Mouse (Mus musculus): ENCODE data around the gene Phf12. TPM values are rescaled to one million over a fixed set of nuclear protein-coding genes. Genes with fewer than 3 reads are reported as not detected.
A peak's percentile ranks its signal among the peaks of the same experiment; 100 is the strongest.

Phf12 gene
- polyA plus RNA-seq, 1 experiment, result 58.2 TPM

GRCm38 (mm10) chr11:77942230-77942629, 40.3 kb upstream of the Phf12 start:
- Histone ChIP-seq H3K9me3 (replicated peaks; ENCODE audit: control insufficient read depth, insufficient read depth, low read length, poor library complexity, severe bottlenecking) (no peaks in the 10 kb centered on the region), H3K4me1 (ENCODE audit: control insufficient read depth, insufficient read depth, low read length) (peaks cover under 1% of the 10 kb centered on the region), H3K4me3 (ENCODE audit: low read depth, low read length) (no peak overlapping the region), H3K36me3 (ENCODE audit: control insufficient read depth, insufficient read depth, low read length, poor library complexity, severe bottlenecking) (no peaks in the 10 kb centered on the region), H3K27ac (ENCODE audit: insufficient read depth, low read length) (no peak overlapping the region), H3K9ac (ENCODE audit: low read depth, poor library complexity, severe bottlenecking) (no peak overlapping the region), H3K27me3 (ENCODE audit: control insufficient read depth, insufficient read depth, low read length, poor library complexity, severe bottlenecking) (no peaks in the 10 kb centered on the region; the same call in 1 of the 2 replicates)
- TF ChIP-seq CTCF (IDR thresholded peaks at IDR 0.05; ENCODE audit: low read depth, low read length) (no peak), EP300 (IDR thresholded peaks at IDR 0.05; ENCODE audit: insufficient read depth, low read depth, low read length) (no peak), POLR2A (IDR thresholded peaks at IDR 0.05; ENCODE audit: insufficient read depth, low read length) (no peak)

GRCm38 (mm10) chr11:77947860-77948259, 34.7 kb upstream of the Phf12 start:
- H3K4me1 ChIP-seq (ENCODE audit: control insufficient read depth, insufficient read depth, low read length), result peaks cover 5% of the 10 kb centered on the region
- H3K36me3 ChIP-seq (ENCODE audit: control insufficient read depth, insufficient read depth, low read length, poor library complexity, severe bottlenecking), result no peaks in the 10 kb centered on the region
- no peak overlapping the region for H3K9ac ChIP-seq (ENCODE audit: low read depth, poor library complexity, severe bottlenecking)
- peak overlapping the region; percentile 16 for H3K4me3 ChIP-seq (ENCODE audit: low read depth, low read length)
- no peaks in the 10 kb centered on the region for H3K9me3 ChIP-seq (replicated peaks; ENCODE audit: control insufficient read depth, insufficient read depth, low read length, poor library complexity, severe bottlenecking)
- no peak overlapping the region for H3K27ac ChIP-seq (ENCODE audit: insufficient read depth, low read length)
- TF ChIP-seq EP300 (IDR thresholded peaks at IDR 0.05; ENCODE audit: insufficient read depth, low read depth, low read length), result peak; percentile 87
- no peak for TF ChIP-seq CTCF (IDR thresholded peaks at IDR 0.05; ENCODE audit: low read depth, low read length)
- TF ChIP-seq POLR2A (IDR thresholded peaks at IDR 0.05; ENCODE audit: insufficient read depth, low read length), result no peak
- H3K27me3 ChIP-seq (ENCODE audit: control insufficient read depth, insufficient read depth, low read length, poor library complexity, severe bottlenecking), result no peaks in the 10 kb centered on the region; the same call in 1 of the 2 replicates

DNA sequence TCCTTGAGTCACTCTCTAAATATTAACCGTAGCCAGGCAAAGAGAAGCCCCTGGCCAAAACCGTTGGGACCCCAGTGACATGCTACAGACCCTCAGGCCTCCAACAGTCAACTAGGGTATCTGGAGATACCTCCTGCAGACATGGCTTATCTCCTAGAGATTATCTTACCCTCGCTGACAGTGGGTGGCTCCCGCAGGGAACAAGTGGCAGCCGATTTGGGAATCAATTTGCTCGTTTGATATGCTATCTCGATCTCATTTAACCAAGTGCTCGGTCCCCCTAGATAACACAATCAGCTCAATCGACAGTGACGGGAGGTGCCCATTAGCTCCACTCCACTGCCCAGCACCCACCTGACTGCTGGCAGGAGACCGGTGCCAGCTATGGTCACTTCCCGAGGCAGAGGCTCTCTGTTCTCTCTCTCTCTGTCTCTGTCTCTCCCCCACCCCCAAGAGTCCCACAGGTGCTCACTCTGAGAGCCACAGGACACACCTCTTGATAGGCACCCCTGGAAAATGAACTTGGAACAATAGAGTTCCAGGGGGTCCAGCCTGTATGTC, 32.3 kb upstream of the Phf12 start:
- Histone ChIP-seq H3K36me3 (ENCODE audit: control insufficient read depth, insufficient read depth, low read length, poor library complexity, severe bottlenecking) (no peaks in the 10 kb centered on the region), H3K4me1 (ENCODE audit: control insufficient read depth, insufficient read depth, low read length) (peaks cover 5% of the 10 kb centered on the region), H3K4me3 (ENCODE audit: low read depth, low read length) (no peak overlapping the region), H3K27ac (ENCODE audit: insufficient read depth, low read length) (no peak overlapping the region), H3K9me3 (replicated peaks; ENCODE audit: control insufficient read depth, insufficient read depth, low read length, poor library complexity, severe bottlenecking) (no peaks in the 10 kb centered on the region), H3K27me3 (ENCODE audit: control insufficient read depth, insufficient read depth, low read length, poor library complexity, severe bottlenecking) (no peaks in the 10 kb centered on the region), H3K9ac (ENCODE audit: low read depth, poor library complexity, severe bottlenecking) (no peak overlapping the region)
- TF ChIP-seq POLR2A (IDR thresholded peaks at IDR 0.05; ENCODE audit: insufficient read depth, low read length) (no peak), EP300 (IDR thresholded peaks at IDR 0.05; ENCODE audit: insufficient read depth, low read depth, low read length) (no peak), CTCF (IDR thresholded peaks at IDR 0.05; ENCODE audit: low read depth, low read length) (no peak)

- Histone ChIP-seq H3K9me3 (replicated peaks; ENCODE audit: control insufficient read depth, insufficient read depth, low read length, poor library complexity, severe bottlenecking) (no peaks in the 10 kb centered on the region), H3K4me1 (ENCODE audit: control insufficient read depth, insufficient read depth, low read length) (peaks cover 5% of the 10 kb centered on the region), H3K36me3 (ENCODE audit: control insufficient read depth, insufficient read depth, low read length, poor library complexity, severe bottlenecking) (no peaks in the 10 kb centered on the region), H3K4me3 (ENCODE audit: low read depth, low read length) (no peak overlapping the region), H3K27ac (ENCODE audit: insufficient read depth, low read length) (no peak overlapping the region), H3K27me3 (ENCODE audit: control insufficient read depth, insufficient read depth, low read length, poor library complexity, severe bottlenecking) (no peaks in the 10 kb centered on the region), H3K9ac (ENCODE audit: low read depth, poor library complexity, severe bottlenecking) (no peak overlapping the region)
- TF ChIP-seq EP300 (IDR thresholded peaks at IDR 0.05; ENCODE audit: insufficient read depth, low read depth, low read length) (no peak), CTCF (IDR thresholded peaks at IDR 0.05; ENCODE audit: low read depth, low read length) (no peak), POLR2A (IDR thresholded peaks at IDR 0.05; ENCODE audit: insufficient read depth, low read length) (no peak)
Measured at GRCm38 (mm10) chr11:77950797-77951228, 31.7 kb upstream of the Phf12 start.

DNA sequence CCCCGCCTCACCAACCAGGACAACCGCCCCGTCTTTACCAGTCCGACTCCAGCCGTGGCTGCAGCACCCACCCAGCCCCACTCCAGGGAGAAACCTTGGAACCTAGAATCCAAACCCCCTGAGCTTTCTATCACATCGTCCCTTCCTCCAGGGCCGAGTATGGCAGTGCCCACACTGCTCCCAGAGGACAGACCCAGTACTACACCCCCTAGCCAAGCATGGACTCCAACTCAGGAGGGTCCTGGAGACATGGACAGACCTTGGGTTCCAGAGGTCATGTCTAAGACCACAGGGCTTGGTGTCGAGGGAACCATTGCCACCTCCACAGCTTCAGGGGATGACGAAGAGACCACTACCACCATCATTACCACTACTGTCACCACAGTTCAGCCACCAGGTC, 28.9 kb upstream of the Phf12 start:
- Histone ChIP-seq H3K9me3 (replicated peaks; ENCODE audit: control insufficient read depth, insufficient read depth, low read length, poor library complexity, severe bottlenecking) (no peaks in the 10 kb centered on the region), H3K4me3 (ENCODE audit: low read depth, low read length) (no peak overlapping the region), H3K9ac (ENCODE audit: low read depth, poor library complexity, severe bottlenecking) (no peak overlapping the region), H3K27me3 (ENCODE audit: control insufficient read depth, insufficient read depth, low read length, poor library complexity, severe bottlenecking) (no peaks in the 10 kb centered on the region), H3K36me3 (ENCODE audit: control insufficient read depth, insufficient read depth, low read length, poor library complexity, severe bottlenecking) (no peaks in the 10 kb centered on the region), H3K4me1 (ENCODE audit: control insufficient read depth, insufficient read depth, low read length) (no peaks in the 10 kb centered on the region), H3K27ac (ENCODE audit: insufficient read depth, low read length) (no peak overlapping the region)
- TF ChIP-seq POLR2A (IDR thresholded peaks at IDR 0.05; ENCODE audit: insufficient read depth, low read length), result no peak
- TF ChIP-seq CTCF (IDR thresholded peaks at IDR 0.05; ENCODE audit: low read depth, low read length), result peak; percentile 80
- no peak for TF ChIP-seq EP300 (IDR thresholded peaks at IDR 0.05; ENCODE audit: insufficient read depth, low read depth, low read length)

GRCm38 (mm10) chr11:77956428-77956827, 26.1 kb upstream of the Phf12 start:
- Histone ChIP-seq H3K4me1 (ENCODE audit: control insufficient read depth, insufficient read depth, low read length) (no peaks in the 10 kb centered on the region), H3K9ac (ENCODE audit: low read depth, poor library complexity, severe bottlenecking) (no peak overlapping the region), H3K9me3 (replicated peaks; ENCODE audit: control insufficient read depth, insufficient read depth, low read length, poor library complexity, severe bottlenecking) (no peaks in the 10 kb centered on the region), H3K36me3 (ENCODE audit: control insufficient read depth, insufficient read depth, low read length, poor library complexity, severe bottlenecking) (no peaks in the 10 kb centered on the region), H3K4me3 (ENCODE audit: low read depth, low read length) (no peak overlapping the region), H3K27ac (ENCODE audit: insufficient read depth, low read length) (no peak overlapping the region), H3K27me3 (ENCODE audit: control insufficient read depth, insufficient read depth, low read length, poor library complexity, severe bottlenecking) (peaks cover 1% of the 10 kb centered on the region; the same call in 1 of the 2 replicates)
- TF ChIP-seq POLR2A (IDR thresholded peaks at IDR 0.05; ENCODE audit: insufficient read depth, low read length) (no peak), EP300 (IDR thresholded peaks at IDR 0.05; ENCODE audit: insufficient read depth, low read depth, low read length) (no peak), CTCF (IDR thresholded peaks at IDR 0.05; ENCODE audit: low read depth, low read length) (no peak)
